Mouse (Mus musculus) brain, embryonic 14.5 days (tissue): Measurements from ENCODE around the gene Tbc1d14.

Source experiments
- CTCF ChIP-seq: fragments of 200-500 bp; IDR thresholded peaks from 2 replicates; pipeline ENCODE4 v1.5.1; 2012; ENCODE audit warnings: inconsistent platforms, mild to moderate bottlenecking, moderate library complexity, borderline replicate concordance; ENCODE audit not compliant: insufficient read depth, insufficient read length; ENCODE audit errors: extremely low read depth
- POLR2A ChIP-seq: fragments of 200-500 bp; IDR thresholded peaks from 2 replicates; pipeline ENCODE4 v1.6.1; 2012; ENCODE audit warnings: mild to moderate bottlenecking, inconsistent platforms, borderline replicate concordance; ENCODE audit not compliant: poor library complexity, insufficient read depth, insufficient read length, severe bottlenecking; ENCODE audit errors: extremely low read depth

DNA sequence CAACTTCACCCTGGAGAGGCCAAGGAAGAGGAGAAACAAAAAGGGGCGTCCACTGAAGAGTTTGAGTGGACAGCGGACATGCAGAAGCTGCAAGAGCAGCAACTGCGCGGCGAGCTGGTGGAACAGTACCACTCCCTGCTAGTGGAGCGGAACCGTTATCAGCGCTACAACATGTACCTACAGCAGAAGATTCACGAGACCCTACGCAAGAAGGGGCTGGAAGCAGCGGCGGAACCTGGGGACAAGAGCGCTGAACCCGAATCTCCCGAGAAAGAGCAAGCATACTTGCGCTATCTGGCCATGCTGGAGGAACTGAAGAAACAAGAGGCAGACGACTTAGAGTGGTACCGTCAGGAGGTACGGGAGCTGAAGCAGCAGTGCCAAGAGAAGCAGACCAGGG lies 107.8 kb downstream of the Tbc1d14 start:
- TF ChIP-seq CTCF (no peak), POLR2A (no peak)
